Mouse (Mus musculus) heart, postnatal 0 days (tissue): Measurements from ENCODE around the gene Fam185a. TPM values are rescaled to one million over a fixed set of nuclear protein-coding genes. Genes with fewer than 3 reads are reported as not detected.

Source experiments
- ATAC-seq: fragments of 200-750 bp; cut with Nextera tagmentation; 2 replicates; pipeline ENCODE4 v1.8.0; 2017; ENCODE audit warnings: low read depth, moderate number of reproducible peaks, moderate library complexity; ENCODE audit not compliant: insufficient read depth
- DNase-seq: peaks from one replicate; pipeline ENCODE4 v3.0.0-alpha.2; 2016; ENCODE audit warnings: low spot score
- H3K27ac ChIP-seq: fragments of 300-500 bp; sonication (generic); 2 replicates; pipeline ENCODE4 v1.5.1; 2014; ENCODE audit warnings: low read depth, mild to moderate bottlenecking
- H3K27me3 ChIP-seq: fragments of 300-500 bp; sonication (generic); 2 replicates; pipeline ENCODE4 v1.6.1; 2014; ENCODE audit warnings: low read length, mixed read lengths; ENCODE audit not compliant: control insufficient read depth, insufficient read depth
- H3K36me3 ChIP-seq: fragments of 300-500 bp; sonication (generic); replicated peaks from 2 replicates; pipeline ENCODE4 v1.6.1; 2014; ENCODE audit warnings: low read length, mixed read lengths; ENCODE audit not compliant: control insufficient read depth, insufficient read depth
- H3K4me1 ChIP-seq: fragments of 300-500 bp; sonication (generic); 2 replicates; pipeline ENCODE4 v1.6.1; 2014; ENCODE audit warnings: antibody characterized with exemption; ENCODE audit not compliant: control insufficient read depth, insufficient read depth
- H3K4me2 ChIP-seq: fragments of 300-500 bp; sonication (generic); 2 replicates; pipeline ENCODE4 v1.6.1; 2014; ENCODE audit warnings: low read depth, mild to moderate bottlenecking, low read length, moderate library complexity
- H3K4me3 ChIP-seq: fragments of 300-500 bp; sonication (generic); 2 replicates; pipeline ENCODE4 v1.5.1; 2014; ENCODE audit warnings: low read depth, low read length
- H3K9ac ChIP-seq: fragments of 300-500 bp; sonication (generic); replicated peaks from 2 replicates; pipeline ENCODE4 v1.6.1; 2014; ENCODE audit warnings: low read depth, low read length, mixed read lengths
- H3K9me3 ChIP-seq: fragments of 300-500 bp; sonication (generic); replicated peaks from 2 replicates; pipeline ENCODE4 v1.6.1; 2016; ENCODE audit warnings: low read length; ENCODE audit not compliant: control insufficient read depth
- CTCF ChIP-seq: IDR thresholded peaks from 2 replicates; pipeline ENCODE4 v1.5.1; 2016; ENCODE audit warnings: antibody characterized with exemption, control low read depth, low read depth
- EP300 ChIP-seq: IDR thresholded peaks from 2 replicates; pipeline ENCODE4 v1.6.1; 2016; ENCODE audit warnings: antibody characterized with exemption, low read depth
- WGBS: fragments of 180-500 bp; shearing (Covaris S2); extraction: QIAGEN DNeasy Blood & Tissue Kit; methylation state at CpG from one replicate; pipeline ENCODE4 v1.1.7; 2014; 5-methylcytosine and 5-hydroxymethylcytosine counted together
- polyA plus RNA-seq: library from polyadenylated mRNA; unstranded; fragments of >200 nt; fragmentation: Nextera tagmentation; extraction: Ambion mirVana; gene quantifications from 2 replicates; pipeline ENCODE4 v1.2.1, GENCODE M21; 2015
- total RNA-seq: library from RNA; depleted of rRNA; stranded (reverse); fragments of >200 nt; gene quantifications from 2 replicates; pipeline ENCODE4 v1.2.3, GENCODE M21; 2014; ENCODE audit warnings: low replicate concordance

Gene Fam185a
- total and polyA plus RNA-seq, 2 experiments from 2014 or later: 6.9 to 23.4 TPM

- TF ChIP-seq EP300: no peak
- TF ChIP-seq CTCF: peak; percentile 59
- no peak overlapping the region for H3K4me2 ChIP-seq
- no peaks in the 10 kb centered on the region for H3K27me3 ChIP-seq
- no peak overlapping the region for H3K9ac ChIP-seq
- H3K36me3 ChIP-seq: no peaks in the 10 kb centered on the region
- H3K4me3 ChIP-seq: no peak overlapping the region
- ATAC-seq: no peak
- H3K4me1 ChIP-seq: no peaks in the 10 kb centered on the region
- 67% methylated on average over 11 of the region's 11 CpGs for WGBS
- H3K9me3 ChIP-seq: no peaks in the 10 kb centered on the region
- no peak overlapping the region for H3K27ac ChIP-seq
- DNase-seq: peak; percentile 50
Observed at GRCm38 (mm10) chr5:21434148-21434929, 9.6 kb downstream of the Fam185a start.

- DNase-seq (no peak), ATAC-seq (no peak)
- Histone ChIP-seq H3K27me3 (no peaks in the 10 kb centered on the region), H3K4me1 (peaks cover 10% of the 10 kb centered on the region; the same call in 1 of the 2 replicates), H3K4me3 (no peak overlapping the region), H3K9ac (no peak overlapping the region), H3K9me3 (no peaks in the 10 kb centered on the region), H3K27ac (no peak overlapping the region), H3K4me2 (no peak overlapping the region), H3K36me3 (no peaks in the 10 kb centered on the region)
- TF ChIP-seq CTCF (no peak), EP300 (no peak)
- WGBS: 64% methylated on average over 8 of the region's 8 CpGs
Observed at GRCm38 (mm10) chr5:21436471-21436975, 11.8 kb downstream of the Fam185a start.

- DNase-seq (no peak), ATAC-seq (no peak)
- Histone ChIP-seq H3K36me3 (no peaks in the 10 kb centered on the region), H3K27ac (no peak overlapping the region), H3K4me1 (peaks cover 16% of the 10 kb centered on the region; the same call in 1 of the 2 replicates), H3K4me3 (no peak overlapping the region), H3K27me3 (no peaks in the 10 kb centered on the region), H3K4me2 (no peak overlapping the region), H3K9ac (no peak overlapping the region), H3K9me3 (no peaks in the 10 kb centered on the region)
- no peak for TF ChIP-seq EP300
- TF ChIP-seq CTCF: no peak
- WGBS: 86% methylated on average over 9 of the region's 9 CpGs
Observed at GRCm38 (mm10) chr5:21438428-21438827, 13.7 kb downstream of the Fam185a start.

- DNase-seq (no peak), ATAC-seq (no peak)
- 72% methylated on average over 7 of the region's 7 CpGs for WGBS
- TF ChIP-seq CTCF: no peak
- TF ChIP-seq EP300: no peak
- H3K4me2 ChIP-seq: no peak overlapping the region
- peaks cover 16% of the 10 kb centered on the region; the same call in 1 of the 2 replicates for H3K4me1 ChIP-seq
- H3K36me3 ChIP-seq: no peaks in the 10 kb centered on the region
- H3K27ac ChIP-seq: no peak overlapping the region
- no peak overlapping the region for H3K4me3 ChIP-seq
- no peaks in the 10 kb centered on the region for H3K27me3 ChIP-seq
- no peaks in the 10 kb centered on the region for H3K9me3 ChIP-seq
- H3K9ac ChIP-seq: no peak overlapping the region
Observed at GRCm38 (mm10) chr5:21439446-21440110, 14.8 kb downstream of the Fam185a start.

GRCm38 (mm10) chr5:21440833-21441530 is 16.2 kb downstream of the Fam185a start:
- peak overlapping the region; percentile 43 for H3K27ac ChIP-seq
- peak; percentile 43 for DNase-seq
- peak; percentile 36; the same call in 1 of the 2 replicates for ATAC-seq

More at GRCm38 (mm10) chr5:21440833-21441530, 16.2 kb downstream of the Fam185a start:
- H3K27me3 ChIP-seq: no peaks in the 10 kb centered on the region
- H3K9ac ChIP-seq: no peak overlapping the region
- 0 out of 2 replicates have a peak overlapping the region, but pooled peaks have one; percentile 13 for H3K4me3 ChIP-seq
- H3K9me3 ChIP-seq: no peaks in the 10 kb centered on the region
- peaks cover 16% of the 10 kb centered on the region; the same call in 1 of the 2 replicates for H3K4me1 ChIP-seq
- peak overlapping the region; percentile 33; the same call in 1 of the 2 replicates for H3K4me2 ChIP-seq
- WGBS: 36% methylated on average over 8 of the region's 8 CpGs
- no peaks in the 10 kb centered on the region for H3K36me3 ChIP-seq
- TF ChIP-seq EP300 (no peak), CTCF (no peak)
